Mouse (Mus musculus): ENCODE data around the gene Itga9.
A peak's percentile ranks its signal among the peaks of the same experiment; 100 is the strongest.

Itga9 gene

GRCm38 (mm10) chr9:118815543-118815942 is 209.1 kb downstream of the Itga9 start:
- DNase-seq (ENCODE audit: extremely low spot score, low spot score), result no peak

DNA sequence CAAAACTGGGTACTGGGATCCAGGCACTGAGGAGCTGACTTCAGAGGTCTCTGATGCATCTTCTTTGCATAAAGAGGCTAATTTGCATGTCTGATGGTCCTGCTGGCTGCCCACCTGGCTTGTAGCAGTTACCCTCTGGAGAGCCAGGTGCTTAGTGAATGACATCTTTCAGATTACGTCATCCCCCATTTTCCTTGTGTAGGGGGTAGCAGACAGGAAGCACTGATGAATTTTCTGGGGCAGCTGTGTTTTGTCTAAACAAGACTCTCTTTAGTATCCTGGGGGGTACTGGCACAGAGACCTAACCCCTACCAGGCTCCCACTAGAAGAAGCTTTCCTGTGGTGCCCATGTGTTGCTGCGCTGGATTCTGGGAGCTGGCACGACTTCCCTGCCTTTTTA is 212.0 kb downstream of the Itga9 start:
- no peak for DNase-seq (ENCODE audit: extremely low spot score, low spot score)

- peak; percentile 22 for DNase-seq (ENCODE audit: extremely low spot score, low spot score)
Observed at GRCm38 (mm10) chr9:118821220-118822185, 215.0 kb downstream of the Itga9 start.

GRCm38 (mm10) chr9:118822186-118822555 is 215.7 kb downstream of the Itga9 start:
- no peak for DNase-seq (ENCODE audit: extremely low spot score, low spot score)

GRCm38 (mm10) chr9:118822581-118822980 is 216.1 kb downstream of the Itga9 start:
- no peak for DNase-seq (ENCODE audit: extremely low spot score, low spot score)

DNA sequence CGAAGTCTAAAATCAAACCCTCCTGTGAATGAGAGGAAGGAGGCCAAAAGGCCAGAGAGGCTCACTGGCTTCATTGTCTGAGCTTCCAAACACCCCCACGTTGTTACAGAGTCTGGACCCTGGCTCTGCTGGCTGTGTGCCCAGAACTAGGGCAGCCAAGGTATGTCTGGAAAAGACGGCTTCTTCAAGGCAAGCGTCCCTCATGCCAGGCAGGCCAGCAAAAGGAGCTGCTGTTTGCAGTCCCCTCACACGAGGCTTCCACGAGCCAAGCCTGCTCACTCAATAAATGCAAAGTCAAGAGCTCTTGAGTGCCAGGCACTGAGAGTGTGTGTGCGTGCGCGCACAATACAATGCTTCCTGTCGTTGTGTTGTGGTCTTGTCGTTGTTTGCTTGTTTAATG is 224.6 kb downstream of the Itga9 start:
- no peak for DNase-seq (ENCODE audit: extremely low spot score, low spot score)

DNA sequence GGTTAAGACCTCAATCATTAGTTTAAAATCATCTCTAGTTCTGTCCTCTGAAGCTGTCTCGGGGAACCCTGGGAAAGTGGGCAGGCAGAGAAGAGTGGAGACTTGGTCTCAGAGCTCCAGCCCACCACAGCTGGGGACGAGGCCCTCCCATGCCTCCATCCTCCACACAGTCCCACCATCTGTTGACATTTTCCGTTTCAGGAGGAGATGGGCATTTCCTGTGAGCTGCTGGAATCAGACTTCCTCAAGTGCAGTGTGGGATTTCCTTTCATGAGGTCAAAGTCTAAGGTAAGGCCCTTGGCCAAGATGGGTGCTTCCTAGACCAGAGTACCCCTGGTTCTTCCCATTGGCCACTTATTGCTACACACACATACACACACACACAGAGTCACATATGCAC is 226.0 kb downstream of the Itga9 start:
- no peak for DNase-seq (ENCODE audit: extremely low spot score, low spot score)

- no peak for DNase-seq (ENCODE audit: extremely low spot score, low spot score)
Observed at GRCm38 (mm10) chr9:118833413-118833812, 226.9 kb downstream of the Itga9 start.

DNA sequence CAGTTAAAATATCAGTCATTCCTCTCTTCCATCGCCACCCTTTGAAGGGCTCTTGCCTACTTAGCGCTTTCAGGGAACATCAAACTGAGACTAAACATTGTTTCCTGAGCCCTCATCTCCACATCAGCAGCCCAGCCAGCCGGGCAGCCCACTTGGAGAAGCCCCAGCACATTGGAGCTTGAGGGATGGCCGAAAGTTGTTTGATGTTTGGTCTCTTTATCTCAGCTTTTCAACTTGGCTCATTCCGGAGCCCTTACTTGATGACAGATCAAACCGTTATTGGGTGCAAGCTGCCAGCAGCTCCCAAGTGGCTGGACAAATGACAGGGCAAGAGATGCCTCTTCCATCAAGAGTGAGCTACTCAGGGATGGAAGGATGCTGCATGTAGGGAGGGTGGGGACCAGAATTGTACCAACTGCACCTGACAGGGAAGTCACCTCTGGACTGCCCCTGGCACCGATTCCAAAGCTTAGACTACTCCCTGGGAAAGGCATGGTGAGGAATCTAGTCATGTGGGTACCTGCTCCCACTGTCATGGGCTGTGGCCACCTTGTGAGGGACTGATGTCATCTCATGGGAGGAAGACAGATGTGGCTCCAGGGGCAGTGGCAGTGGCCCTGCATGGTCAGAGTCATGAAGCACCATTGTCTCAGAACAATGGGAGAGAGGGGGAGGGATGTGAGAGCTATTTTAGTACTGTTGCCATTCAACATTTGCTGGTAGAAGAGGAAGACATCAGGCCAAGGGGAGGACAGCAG is 232.6 kb downstream of the Itga9 start:
- no peak for DNase-seq (ENCODE audit: extremely low spot score, low spot score)

- DNase-seq (ENCODE audit: extremely low spot score, low spot score), result no peak
Observed at GRCm38 (mm10) chr9:118841247-118841646, 234.8 kb downstream of the Itga9 start.

- DNase-seq (ENCODE audit: extremely low spot score, low spot score), result no peak
Observed at GRCm38 (mm10) chr9:118841907-118842432, 235.5 kb downstream of the Itga9 start.

DNA sequence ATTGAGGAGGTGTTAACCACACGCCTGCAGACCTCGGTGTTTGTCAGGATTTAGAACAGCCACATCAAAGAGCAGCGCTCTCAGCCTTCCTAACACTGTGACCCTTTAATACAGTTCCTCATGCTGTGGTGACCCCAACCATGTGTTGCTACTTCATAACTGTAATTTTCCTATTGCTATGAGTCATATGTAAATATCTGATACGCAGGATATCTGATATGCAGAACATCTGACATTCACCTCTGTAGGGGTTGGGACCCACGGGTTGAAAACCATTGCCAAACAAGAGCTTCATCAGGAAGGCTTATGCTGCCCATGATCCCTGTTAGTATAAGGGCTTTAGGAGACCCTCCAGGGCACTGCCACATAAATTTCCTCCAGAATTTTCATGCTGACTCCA is 237.2 kb downstream of the Itga9 start:
- no peak for DNase-seq (ENCODE audit: extremely low spot score, low spot score)

DNA sequence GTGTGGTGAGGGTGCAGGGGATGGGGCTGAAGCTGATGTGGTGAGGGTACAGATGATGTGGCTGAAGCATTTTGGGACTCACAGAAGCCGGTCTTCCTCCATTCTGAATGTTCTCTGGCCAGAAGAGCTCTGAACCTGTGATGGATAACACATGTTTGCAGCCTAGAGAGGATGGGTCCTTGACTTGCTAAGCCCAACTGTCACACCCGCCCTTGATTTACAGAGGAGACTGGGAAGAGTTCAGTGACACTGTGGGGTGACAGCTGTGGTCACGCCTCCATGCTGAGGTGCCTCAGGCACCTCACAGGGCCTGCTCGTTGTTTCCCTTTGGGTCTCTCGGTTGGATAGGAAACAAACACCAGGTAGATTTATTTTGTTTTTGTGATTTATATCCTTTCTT is 238.5 kb downstream of the Itga9 start:
- DNase-seq (ENCODE audit: extremely low spot score, low spot score), result no peak

GRCm38 (mm10) chr9:118846766-118847165 is 240.3 kb downstream of the Itga9 start:
- DNase-seq (ENCODE audit: extremely low spot score, low spot score), result no peak

DNA sequence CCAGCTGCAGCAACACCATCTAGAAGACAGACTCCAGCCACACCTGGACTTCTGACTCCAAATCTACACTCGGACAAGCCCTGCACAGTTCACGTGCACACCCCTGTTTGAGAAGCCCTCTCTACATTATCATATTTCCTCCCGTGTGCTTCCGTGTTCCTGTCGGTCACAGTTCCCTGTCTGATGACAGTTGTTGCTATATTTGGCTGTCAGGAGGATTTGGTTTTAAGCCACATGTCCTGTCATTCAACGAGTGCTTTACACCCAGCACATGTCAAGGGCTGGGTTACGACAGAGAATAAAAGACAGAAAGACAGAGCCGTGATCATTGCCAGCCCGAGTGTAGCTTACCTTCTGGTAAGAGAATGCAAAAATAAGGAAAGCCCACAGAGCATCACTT is 250.2 kb downstream of the Itga9 start:
- DNase-seq (ENCODE audit: extremely low spot score, low spot score), result no peak

DNA sequence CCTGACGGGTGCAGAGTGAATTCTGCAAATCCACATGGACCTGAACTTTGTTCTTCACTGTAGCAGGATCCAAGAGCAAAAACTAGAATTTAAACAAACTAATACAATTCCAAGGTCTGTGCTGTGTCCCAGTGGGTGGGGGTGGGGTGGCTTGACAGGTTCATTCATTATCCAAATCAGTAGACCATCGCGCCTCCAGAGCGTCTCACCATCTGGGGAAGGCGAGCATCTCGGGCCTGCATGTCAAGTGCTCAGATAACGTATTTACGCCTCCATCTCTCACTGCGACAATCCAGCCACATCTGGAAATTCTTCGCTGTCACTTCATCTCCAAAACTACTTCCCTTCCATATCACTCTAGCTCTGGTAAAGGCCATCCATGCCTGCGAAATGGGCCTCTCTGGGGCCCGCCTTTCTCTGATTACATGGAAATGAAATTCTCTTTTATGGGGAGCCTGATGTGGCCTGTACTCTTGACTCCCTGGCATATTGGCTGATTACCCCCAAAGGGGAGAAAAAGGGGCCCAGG is 254.2 kb downstream of the Itga9 start:
- peak; percentile 25 for DNase-seq (ENCODE audit: extremely low spot score, low spot score)

DNA sequence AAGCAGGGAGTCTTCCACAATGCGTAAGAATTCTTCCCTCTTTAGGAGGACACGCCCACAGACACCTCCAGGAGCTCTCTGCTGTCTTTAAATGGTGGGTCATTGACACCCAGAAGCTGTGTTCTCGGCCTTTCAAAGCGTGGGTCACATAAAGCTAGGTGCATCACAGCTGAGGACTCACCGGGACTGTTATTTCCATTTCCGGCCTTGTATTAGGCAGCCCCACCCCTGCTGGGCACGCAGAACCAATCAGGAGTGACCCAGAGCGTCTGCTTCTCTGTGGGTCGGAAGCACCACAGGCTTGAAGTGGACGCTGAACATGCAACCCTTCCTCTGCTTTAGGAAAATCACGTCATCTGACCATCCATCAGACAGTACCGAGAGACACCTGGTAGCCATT is 255.7 kb downstream of the Itga9 start:
- peak; percentile 37 for DNase-seq (ENCODE audit: extremely low spot score, low spot score)

DNA sequence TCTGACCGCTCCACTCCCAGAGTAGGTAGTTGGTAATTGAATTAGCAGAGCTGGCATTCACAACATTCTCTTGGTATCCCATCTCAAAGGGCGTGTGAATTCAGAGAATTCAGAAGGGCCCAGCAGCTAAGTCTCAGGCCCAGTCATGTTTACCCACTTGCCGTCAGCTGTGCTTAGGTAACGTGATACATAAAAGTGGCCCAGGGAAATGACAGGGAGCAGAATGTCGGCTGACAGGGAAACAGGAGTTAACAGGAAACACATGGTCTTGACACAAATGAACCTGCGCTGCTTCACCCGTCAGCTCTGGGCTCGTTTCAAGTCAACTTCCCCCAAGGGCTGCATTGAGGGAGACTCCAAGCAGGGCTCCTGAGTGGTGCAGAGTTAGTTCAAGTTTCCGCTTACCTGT is 256.4 kb downstream of the Itga9 start:
- DNase-seq (ENCODE audit: extremely low spot score, low spot score), result peak; percentile 44

GRCm38 (mm10) chr9:118863528-118863927 is 257.0 kb downstream of the Itga9 start:
- DNase-seq (ENCODE audit: extremely low spot score, low spot score), result no peak

- no peak for DNase-seq (ENCODE audit: extremely low spot score, low spot score)
Observed at GRCm38 (mm10) chr9:118866949-118867348, 260.5 kb downstream of the Itga9 start.

DNA sequence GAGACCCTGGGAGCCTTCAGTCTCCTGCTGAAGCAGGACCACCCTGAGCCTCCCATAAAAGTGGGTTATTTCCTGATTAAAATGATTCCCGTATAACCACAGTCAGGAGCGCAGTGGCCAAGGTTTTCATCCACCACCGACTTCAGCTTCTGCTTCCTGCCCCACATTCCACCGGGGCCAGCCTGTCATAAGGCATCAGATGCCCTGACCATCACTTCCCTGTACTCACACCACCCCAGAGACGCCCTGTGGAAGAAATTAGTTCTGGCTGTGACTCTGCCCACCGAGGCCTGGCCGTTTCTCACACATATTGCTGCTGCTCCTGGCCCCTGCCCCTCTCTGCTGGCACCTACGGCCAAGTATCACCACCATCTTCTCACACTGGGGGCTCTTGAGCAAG is 261.4 kb downstream of the Itga9 start:
- DNase-seq (ENCODE audit: extremely low spot score, low spot score), result no peak

GRCm38 (mm10) chr9:118871089-118871488 is 264.6 kb downstream of the Itga9 start:
- peak; percentile 42 for DNase-seq (ENCODE audit: extremely low spot score, low spot score)

Measured in neural tube, embryonic 10.5 days (tissue).